Mouse (Mus musculus) kidney, postnatal 0 days (tissue): Measurements from ENCODE around the gene Tada2a. TPM values are rescaled to one million over a fixed set of nuclear protein-coding genes. Genes with fewer than 3 reads are reported as not detected.
A peak's percentile ranks its signal among the peaks of the same experiment; 100 is the strongest.

Experiments used
- ATAC-seq: fragments of 200-750 bp; cut with Nextera tagmentation; replicated peaks from 2 replicates; pipeline ENCODE4 v1.8.0; 2017; ENCODE audit warnings: low read depth, moderate number of reproducible peaks, moderate TSS enrichment, moderate library complexity; ENCODE audit not compliant: low FRiP score
- DNase-seq: peaks from one replicate; pipeline ENCODE4 v3.0.0-alpha.2; 2016; ENCODE audit warnings: low spot score
- H3K27ac ChIP-seq: fragments of 300-500 bp; sonication (generic); 2 replicates; pipeline ENCODE4 v1.5.1; 2014; ENCODE audit warnings: mild to moderate bottlenecking
- H3K27me3 ChIP-seq: fragments of 300-500 bp; sonication (generic); 2 replicates; pipeline ENCODE4 v1.6.1; 2014; ENCODE audit warnings: low read length, mixed read lengths; ENCODE audit not compliant: insufficient read depth
- H3K36me3 ChIP-seq: fragments of 300-500 bp; sonication (generic); 2 replicates; pipeline ENCODE4 v1.6.1; 2014; ENCODE audit warnings: low read length, mixed read lengths; ENCODE audit not compliant: insufficient read depth
- H3K4me1 ChIP-seq: fragments of 300-500 bp; sonication (generic); replicated peaks from 2 replicates; pipeline ENCODE4 v1.6.1; 2014; ENCODE audit warnings: antibody characterized with exemption, low read length, mixed read lengths; ENCODE audit not compliant: insufficient read depth
- H3K4me2 ChIP-seq: fragments of 300-500 bp; sonication (generic); 2 replicates; pipeline ENCODE4 v1.6.1; 2014; ENCODE audit warnings: mild to moderate bottlenecking, low read length, moderate library complexity, mixed read lengths
- H3K4me3 ChIP-seq: fragments of 300-500 bp; sonication (generic); replicated peaks from 2 replicates; pipeline ENCODE4 v1.5.1; 2014; ENCODE audit warnings: low read depth, low read length
- H3K9ac ChIP-seq: fragments of 300-500 bp; sonication (generic); 2 replicates; pipeline ENCODE4 v1.6.1; 2014; ENCODE audit warnings: low read depth, low read length
- H3K9me3 ChIP-seq: fragments of 300-500 bp; sonication (generic); replicated peaks from 2 replicates; pipeline ENCODE4 v1.6.1; 2016; ENCODE audit warnings: low read length, inconsistent platforms, mixed read lengths
- CTCF ChIP-seq: IDR thresholded peaks from 2 replicates; pipeline ENCODE4 v1.5.1; 2016; ENCODE audit warnings: antibody characterized with exemption, low read depth, mild to moderate bottlenecking, moderate library complexity
- WGBS: fragments of 180-500 bp; shearing (Covaris S2); extraction: QIAGEN DNeasy Blood & Tissue Kit; methylation state at CpG from one replicate; pipeline ENCODE4 v1.1.7; 2014; 5-methylcytosine and 5-hydroxymethylcytosine counted together
- polyA plus RNA-seq: library from polyadenylated mRNA; unstranded; fragments of >200 nt; fragmentation: Nextera tagmentation; extraction: Ambion mirVana; gene quantifications from 2 replicates; pipeline ENCODE4 v1.2.1, GENCODE M21; 2015

Gene Tada2a
- polyA plus RNA-seq, 1 experiment from 2014 or later: 23.3 TPM

DNA sequence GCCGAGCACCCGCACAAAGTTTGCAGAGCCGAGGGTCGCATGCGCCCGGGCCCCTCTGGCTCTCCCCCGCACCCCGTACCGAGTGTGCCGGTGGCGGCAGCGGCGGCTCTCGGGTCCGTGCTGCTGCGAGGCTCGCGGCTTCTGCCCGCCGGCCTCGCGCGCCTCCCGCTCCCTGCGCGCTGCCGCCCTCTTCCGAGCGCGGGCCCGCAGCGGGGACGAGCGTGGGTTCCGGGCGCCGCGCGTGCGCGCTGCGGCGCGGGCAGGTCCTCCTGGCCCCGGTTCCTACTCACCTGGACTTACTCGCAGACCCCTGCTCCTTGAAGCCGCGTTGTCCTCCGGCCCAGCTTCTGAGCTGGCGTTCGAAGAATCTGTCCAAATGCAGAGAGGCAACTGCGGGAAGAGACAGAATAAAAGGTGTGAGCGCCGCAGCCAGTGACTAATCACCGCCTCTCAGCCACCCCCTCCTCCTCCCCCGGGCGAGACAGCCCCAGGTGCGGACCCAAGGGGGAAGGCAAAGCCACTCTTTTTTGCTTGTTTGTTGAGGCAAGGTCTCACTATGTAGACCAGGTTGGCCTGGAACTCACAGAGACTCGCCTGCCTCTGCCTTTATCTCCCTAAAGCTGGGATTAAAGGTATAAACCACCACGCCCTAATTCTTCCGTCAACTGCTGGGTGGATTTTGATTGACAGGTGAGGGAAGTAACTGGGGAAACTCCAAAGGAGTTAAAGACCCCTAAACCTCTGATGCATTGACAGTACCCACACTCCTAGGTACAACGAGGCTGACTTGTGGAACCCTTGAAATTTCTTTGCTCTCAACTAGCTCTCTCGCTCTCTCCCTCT is 61.0 kb downstream of the Tada2a start:
- Histone ChIP-seq H3K27me3 (no peaks in the 10 kb centered on the region), H3K27ac (peak overlapping the region; percentile 47), H3K9me3 (no peaks in the 10 kb centered on the region), H3K9ac (peak overlapping the region; percentile 73), H3K36me3 (no peaks in the 10 kb centered on the region), H3K4me3 (peak overlapping the region; percentile 66), H3K4me2 (peak overlapping the region; percentile 95), H3K4me1 (peaks cover 15% of the 10 kb centered on the region; the same call in 1 of the 2 replicates)
- ATAC-seq (peak; percentile 47; the same call in 1 of the 2 replicates), DNase-seq (peak; percentile 46)
- TF ChIP-seq CTCF: no peak
- WGBS: 2% methylated on average over 60 of the region's 63 CpGs

GRCm38 (mm10) chr11:84067720-84068190 is 61.6 kb downstream of the Tada2a start:
- 3% methylated on average over 21 of the region's 21 CpGs for WGBS
- H3K9ac ChIP-seq: peak overlapping the region; percentile 73
- ATAC-seq: no peak; the same call in 1 of the 2 replicates

DNA sequence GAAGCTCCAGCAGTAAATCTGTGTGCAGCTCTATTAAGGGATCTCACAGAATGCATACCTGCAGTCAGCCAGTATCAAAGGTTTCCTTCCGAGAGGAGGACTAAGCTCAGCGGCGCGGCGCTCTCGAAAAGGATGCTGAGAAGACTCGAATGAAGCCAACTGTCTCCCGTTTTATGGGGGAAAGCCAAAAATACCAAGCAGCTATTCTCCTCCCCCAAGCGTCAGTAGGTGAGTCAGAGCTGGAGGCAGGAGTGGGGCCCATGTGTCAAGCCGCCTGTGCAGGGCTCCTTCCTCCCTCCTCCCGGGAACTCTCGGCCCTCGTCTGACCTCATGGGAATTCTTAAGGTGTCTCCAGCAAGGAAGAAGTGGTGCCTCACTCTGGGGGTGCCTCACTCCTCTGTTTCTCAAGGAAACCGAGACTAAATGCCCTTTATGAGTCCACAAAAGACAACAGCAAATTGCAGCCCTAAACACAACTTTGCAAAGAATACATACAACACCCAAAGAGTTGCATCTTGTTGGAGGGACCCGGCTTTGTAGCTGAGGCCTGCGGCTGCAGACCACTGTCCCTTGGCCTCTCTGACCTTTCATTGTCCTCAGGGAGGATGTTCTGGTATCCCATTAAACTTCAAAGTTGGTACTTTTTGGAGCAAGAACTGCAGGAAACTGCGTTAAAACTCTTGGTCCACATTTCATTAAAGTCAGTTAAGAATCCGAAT is 62.3 kb downstream of the Tada2a start:
- DNase-seq (peak; percentile 30), ATAC-seq (no peak)
- Histone ChIP-seq H3K4me2 (peak overlapping the region; percentile 95), H3K4me3 (peak overlapping the region; percentile 66; the same call in 1 of the 2 replicates), H3K4me1 (peaks cover 10% of the 10 kb centered on the region; the same call in 1 of the 2 replicates), H3K9ac (peak overlapping the region; percentile 73; the same call in 1 of the 2 replicates), H3K36me3 (no peaks in the 10 kb centered on the region), H3K27ac (no peak overlapping the region), H3K27me3 (no peaks in the 10 kb centered on the region), H3K9me3 (no peaks in the 10 kb centered on the region)
- WGBS: 6% methylated on average over 18 of the region's 18 CpGs
- TF ChIP-seq CTCF: no peak

More at GRCm38 (mm10) chr11:84067720-84068190, 61.6 kb downstream of the Tada2a start:
- peak overlapping the region; percentile 95 for H3K4me2 ChIP-seq
- H3K36me3 ChIP-seq: no peaks in the 10 kb centered on the region
- H3K27me3 ChIP-seq: no peaks in the 10 kb centered on the region
- no peak for TF ChIP-seq CTCF
- H3K9me3 ChIP-seq: no peaks in the 10 kb centered on the region
- peak; percentile 51 for DNase-seq
- peaks cover 10% of the 10 kb centered on the region; the same call in 1 of the 2 replicates for H3K4me1 ChIP-seq
- H3K27ac ChIP-seq: peak overlapping the region; percentile 47
- peak overlapping the region; percentile 66 for H3K4me3 ChIP-seq

GRCm38 (mm10) chr11:84066071-84066481 is 63.3 kb downstream of the Tada2a start:
- ATAC-seq (no peak), DNase-seq (peak; percentile 77)
- Histone ChIP-seq H3K4me2 (peak overlapping the region; percentile 95), H3K27ac (no peak overlapping the region), H3K9me3 (no peaks in the 10 kb centered on the region), H3K36me3 (no peaks in the 10 kb centered on the region), H3K9ac (no peak overlapping the region), H3K4me1 (peaks cover 10% of the 10 kb centered on the region; the same call in 1 of the 2 replicates), H3K27me3 (no peaks in the 10 kb centered on the region), H3K4me3 (no peak overlapping the region)
- peak; percentile 59 for TF ChIP-seq CTCF
- 6% methylated on average over 11 of the region's 11 CpGs for WGBS

GRCm38 (mm10) chr11:84063631-84064209 is 65.7 kb downstream of the Tada2a start:
- peaks cover 8% of the 10 kb centered on the region; the same call in 1 of the 2 replicates for H3K4me1 ChIP-seq
- ATAC-seq: no peak
- H3K36me3 ChIP-seq: no peaks in the 10 kb centered on the region
- H3K9ac ChIP-seq: no peak overlapping the region
- no peak overlapping the region for H3K4me2 ChIP-seq
- TF ChIP-seq CTCF: no peak
- no peaks in the 10 kb centered on the region for H3K9me3 ChIP-seq
- H3K27me3 ChIP-seq: no peaks in the 10 kb centered on the region
- DNase-seq: no peak
- 95% methylated on average over 3 of the region's 3 CpGs for WGBS
- H3K27ac ChIP-seq: no peak overlapping the region
- no peak overlapping the region for H3K4me3 ChIP-seq

GRCm38 (mm10) chr11:84062805-84063204 is 66.6 kb downstream of the Tada2a start:
- peak; percentile 61 for DNase-seq
- Histone ChIP-seq H3K4me3 (no peak overlapping the region), H3K36me3 (no peaks in the 10 kb centered on the region), H3K4me2 (no peak overlapping the region), H3K27ac (no peak overlapping the region), H3K9me3 (no peaks in the 10 kb centered on the region), H3K9ac (no peak overlapping the region), H3K27me3 (no peaks in the 10 kb centered on the region), H3K4me1 (peaks cover 5% of the 10 kb centered on the region; the same call in 1 of the 2 replicates)
- WGBS: 35% methylated on average over 2 of the region's 2 CpGs
- 0 out of 2 replicates have a peak, but pooled peaks have one; percentile 40 for ATAC-seq
- TF ChIP-seq CTCF: no peak
